Mouse (Mus musculus) CH12.LX (cell line): ENCODE measurements around the gene Sh2b2. TPM values are rescaled to one million over a fixed set of nuclear protein-coding genes. Genes with fewer than 3 reads are reported as not detected.

Experiments used
- DNase-seq: peaks from one replicate; pipeline ENCODE4 v3.0.0-alpha.2; 2013; ENCODE audit errors: extremely low read depth
- H3K27ac ChIP-seq: 2 replicates; pipeline ENCODE4 v1.5.1; 2012; ENCODE audit warnings: low read depth, mild to moderate bottlenecking, control low read depth, moderate library complexity; ENCODE audit not compliant: insufficient read depth
- H3K27me3 ChIP-seq: replicated peaks from 2 replicates; pipeline ENCODE3; 2012; ENCODE audit warnings: inconsistent platforms
- H3K36me3 ChIP-seq, 2 experiments: replicated peaks in 1 of 2; 2 replicates each; pipeline versions ENCODE3 to v1.6.1; 2012; ENCODE audit warnings: inconsistent platforms in 1 of 2, low read length in 1 of 2, mild to moderate bottlenecking in 1 of 2, mixed read lengths in 1 of 2, moderate library complexity in 1 of 2; ENCODE audit not compliant: control insufficient read depth in 1 of 2, insufficient read depth in 1 of 2
- H3K4me1 ChIP-seq, 2 experiments: 2 replicates each; pipeline ENCODE4 v1.6.1; 2012; ENCODE audit warnings: inconsistent platforms in 1 of 2, moderate library complexity in 1 of 2; ENCODE audit not compliant: insufficient read depth in 2 of 2, control insufficient read depth in 1 of 2
- H3K4me2 ChIP-seq: 2 replicates; pipeline ENCODE4 v1.6.1; 2012; ENCODE audit warnings: low read depth, mild to moderate bottlenecking, control low read depth; ENCODE audit not compliant: poor library complexity, insufficient read depth, severe bottlenecking
- H3K4me3 ChIP-seq, 3 experiments: fragments of 150-350 bp in 1 of 3; sonication (generic) in 1 of 3; replicated peaks in 1 of 3; 2 replicates each; pipeline versions ENCODE3 to v1.5.1; 2011 to 2012; ENCODE audit warnings: low read depth in 2 of 3, low read length in 2 of 3, mild to moderate bottlenecking in 2 of 3, moderate library complexity in 2 of 3, control low read depth in 1 of 3, improper control_type of control experiment in 1 of 3, inconsistent platforms in 1 of 3, mixed read lengths in 1 of 3; ENCODE audit not compliant: poor library complexity in 1 of 3
- H3K79me2 ChIP-seq: replicated peaks from 2 replicates; pipeline ENCODE4 v1.6.1; 2012; ENCODE audit warnings: mild to moderate bottlenecking, moderate library complexity; ENCODE audit not compliant: control insufficient read depth, poor library complexity, insufficient read depth, severe bottlenecking; ENCODE audit errors: extremely low read depth
- H3K9ac ChIP-seq: 2 replicates; pipeline ENCODE4 v1.6.1; 2012; ENCODE audit warnings: low read depth, mild to moderate bottlenecking, control low read depth, moderate library complexity; ENCODE audit not compliant: insufficient read depth
- H3K9me3 ChIP-seq: replicated peaks from 2 replicates; pipeline ENCODE3; 2012; ENCODE audit warnings: low read length, inconsistent platforms, mixed read lengths
- BHLHE40 ChIP-seq: IDR thresholded peaks from 2 replicates; pipeline ENCODE4 v1.6.1; 2011; ENCODE audit warnings: mild to moderate bottlenecking, low read depth, low read length, improper control_type of control experiment
- ELF1 ChIP-seq: IDR thresholded peaks from 2 replicates; pipeline ENCODE4 v1.6.1; 2014; ENCODE audit warnings: low read depth, mild to moderate bottlenecking, inconsistent platforms, low read length, improper control_type of control experiment
- EP300 ChIP-seq: IDR thresholded peaks from 2 replicates; pipeline ENCODE4 v1.6.1; 2011; ENCODE audit warnings: low read length, improper control_type of control experiment
- IRF4 ChIP-seq: IDR thresholded peaks from 2 replicates; pipeline ENCODE4 v1.6.1; 2014; ENCODE audit warnings: low read depth, mild to moderate bottlenecking, inconsistent platforms, low read length, improper control_type of control experiment
- KAT2A ChIP-seq: IDR thresholded peaks from 2 replicates; pipeline ENCODE4 v1.6.1; 2012; ENCODE audit warnings: low read length, improper control_type of control experiment, inconsistent platforms; ENCODE audit not compliant: insufficient replicate concordance
- MAFK ChIP-seq: IDR thresholded peaks from 2 replicates; pipeline ENCODE4 v1.6.1; 2011; ENCODE audit warnings: low read length, improper control_type of control experiment; ENCODE audit not compliant: insufficient replicate concordance
- POLR2A ChIP-seq: IDR thresholded peaks from 2 replicates; pipeline ENCODE4 v1.6.1; 2011; ENCODE audit warnings: low read depth, mild to moderate bottlenecking, improper control_type of control experiment, low read length
- POLR2AphosphoS2 ChIP-seq: IDR thresholded peaks from 2 replicates; pipeline ENCODE4 v1.6.1; 2011; ENCODE audit warnings: low read depth, low read length, improper control_type of control experiment
- RAD21 ChIP-seq: IDR thresholded peaks from 2 replicates; pipeline ENCODE4 v1.6.1; 2011; ENCODE audit warnings: low read depth, mild to moderate bottlenecking, low read length, improper control_type of control experiment, moderate library complexity
- SMC3 ChIP-seq: IDR thresholded peaks from 2 replicates; pipeline ENCODE4 v1.6.1; 2011; ENCODE audit warnings: low read depth, low read length, improper control_type of control experiment
- ZNF384 ChIP-seq: IDR thresholded peaks from 2 replicates; pipeline ENCODE4 v1.6.1; 2012; ENCODE audit warnings: low read depth, low read length, improper control_type of control experiment, inconsistent platforms
- dilution Hi-C: fragments of 300-500 bp; cut with MboI; formaldehyde crosslinking; loops from 2 replicates; pipeline ENCODE4 v1.14.3; 2020; ENCODE audit warnings: low sequenced_read_pairs; ENCODE audit not compliant: extremely low pct_unique_long_range_greater_than_20kb, extremely low pct_ligation_motif_present
- in situ Hi-C: fragments of 300-500 bp; cut with MboI; formaldehyde crosslinking; loops from 3 replicates; pipeline ENCODE4 v1.14.3; 2019; ENCODE audit warnings: low sequenced_read_pairs, low pct_ligation_motif_present, low pct_unique_long_range_greater_than_20kb, mixed read lengths
- polyA plus RNA-seq: library from polyadenylated mRNA; unstranded; fragments of >175 nt; gene quantifications from 2 replicates; pipeline ENCODE4 v1.2.1, GENCODE M21; 2012; ENCODE audit warnings: low read depth; ENCODE audit not compliant: insufficient read length
- total RNA-seq, 2 experiments: library from RNA; depleted of rRNA; stranded (reverse); fragments of 300-350 nt in 1 of 2; fragments of >200 nt in 1 of 2; gene quantifications; 2 replicates each; pipeline ENCODE4 v1.2.3; 2012 to 2014

Gene Sh2b2
- total and polyA plus RNA-seq, 3 experiments: 8.5 to 27.8 (median 17.9) TPM

DNA sequence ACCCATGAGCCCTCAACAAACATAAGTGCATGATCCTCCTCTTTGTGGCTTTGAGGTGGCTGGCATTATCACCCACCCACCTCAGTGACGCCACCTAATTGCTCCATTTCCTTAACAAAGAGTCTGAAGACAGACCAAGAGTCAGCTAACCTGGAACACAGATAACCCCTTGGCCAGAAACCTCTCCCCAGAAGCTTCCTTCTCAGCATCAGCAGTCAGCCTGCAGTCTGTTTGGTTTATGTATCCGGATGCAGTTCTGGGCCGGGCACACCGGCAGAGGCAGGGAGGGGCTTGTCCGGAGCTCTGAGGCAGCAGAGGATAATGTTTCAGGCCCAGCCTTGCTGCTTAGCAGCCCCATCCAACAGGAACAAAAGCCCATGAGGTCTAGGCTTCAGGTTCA is 66.8 kb downstream of the Sh2b2 start:
- no peak for DNase-seq
- Histone ChIP-seq H3K36me3 (peaks cover 57 to 75% of the 10 kb centered on the region in 2 experiments), H3K27ac (no peak overlapping the region)

DNA sequence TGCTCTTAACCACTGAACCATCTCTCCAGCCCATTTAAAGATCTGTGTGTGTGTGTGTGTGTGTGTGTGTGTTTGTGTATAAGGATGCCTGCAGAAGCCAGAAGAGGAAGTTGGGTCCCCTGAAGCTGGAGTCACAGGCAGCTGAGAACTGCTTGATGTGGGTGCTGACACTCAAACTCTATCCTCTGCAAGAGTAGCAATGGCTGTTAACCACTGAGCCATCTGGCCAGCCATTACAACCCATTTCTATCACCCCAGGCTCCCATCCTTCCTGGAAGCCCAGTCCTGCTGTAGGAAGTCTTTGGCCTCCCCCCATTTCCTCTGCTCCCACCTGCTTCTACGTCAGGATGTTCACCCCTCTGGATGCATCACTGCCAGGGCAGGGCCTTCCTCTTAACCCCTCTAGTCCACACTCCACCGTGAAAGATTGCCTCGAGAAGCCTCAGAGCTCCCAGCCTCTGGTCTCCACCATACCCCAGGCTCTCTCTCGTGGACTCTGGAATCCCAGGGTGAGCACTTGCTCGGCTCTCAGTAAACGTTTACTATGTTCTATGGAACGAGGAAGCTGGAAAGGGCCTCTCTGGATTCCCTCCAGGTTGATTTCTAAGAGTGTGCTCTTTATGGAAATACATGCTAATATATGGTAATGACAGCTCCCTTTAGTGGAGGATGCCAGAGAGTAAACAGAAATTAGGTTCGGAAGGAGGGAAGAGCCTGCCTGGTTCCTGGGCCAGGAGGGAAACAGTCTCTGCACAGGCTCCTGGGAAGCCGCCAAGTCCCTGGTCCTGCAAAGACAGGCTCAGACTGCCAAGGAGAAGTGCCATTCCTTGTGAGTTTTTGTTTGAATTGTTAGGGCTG is 72.5 kb downstream of the Sh2b2 start:
- no peak overlapping the region for H3K27ac ChIP-seq
- H3K27me3 ChIP-seq: no peaks in the 10 kb centered on the region
- no peak overlapping the region for H3K4me2 ChIP-seq
- peaks cover 4% of the 10 kb centered on the region for H3K9me3 ChIP-seq
- in situ Hi-C loops: loop anchor here (10.0 kb wide), 1 partner anchor 189 kb away; the partner anchor contains the start of gene Zp3
- peaks cover 8 to 20% of the 10 kb centered on the region in 2 experiments for H3K36me3 ChIP-seq
- H3K4me3 ChIP-seq: no peak overlapping the region
- dilution Hi-C loops: no loop called here
- peaks cover 6 to 31% of the 10 kb centered on the region in 2 experiments; a peak in 3 of 4 replicates for H3K4me1 ChIP-seq
- no peak for DNase-seq
- H3K79me2 ChIP-seq: no peaks in the 10 kb centered on the region
- no peak for TF ChIP-seq ZNF384
- TF ChIP-seq MAFK: no peak
- no peak for TF ChIP-seq BHLHE40
- TF ChIP-seq POLR2A: no peak
- TF ChIP-seq SMC3: no peak
- TF ChIP-seq KAT2A: no peak
- no peak for TF ChIP-seq IRF4
- TF ChIP-seq POLR2AphosphoS2: no peak
- TF ChIP-seq, all 38 proteins: peak for 0
- no peak overlapping the region for H3K9ac ChIP-seq

More for the DNA sequence above, 66.8 kb downstream of the Sh2b2 start:
- Histone ChIP-seq H3K4me1 (peaks cover 6 to 8% of the 10 kb centered on the region in 2 experiments; a peak in 3 of 4 replicates), H3K79me2 (no peaks in the 10 kb centered on the region), H3K9me3 (peaks cover 4% of the 10 kb centered on the region), H3K27me3 (no peaks in the 10 kb centered on the region), H3K4me2 (no peak overlapping the region), H3K9ac (no peak overlapping the region), H3K4me3 (no peak overlapping the region)
- in situ Hi-C loops: loop anchor here (5.0 to 10.0 kb wide), 2 partner anchors 42 to 195 kb away; partner anchors contain the start of genes Alkbh4, Lrwd1 and Zp3
- dilution Hi-C loops: no loop called here
- no peak for TF ChIP-seq EP300

DNA sequence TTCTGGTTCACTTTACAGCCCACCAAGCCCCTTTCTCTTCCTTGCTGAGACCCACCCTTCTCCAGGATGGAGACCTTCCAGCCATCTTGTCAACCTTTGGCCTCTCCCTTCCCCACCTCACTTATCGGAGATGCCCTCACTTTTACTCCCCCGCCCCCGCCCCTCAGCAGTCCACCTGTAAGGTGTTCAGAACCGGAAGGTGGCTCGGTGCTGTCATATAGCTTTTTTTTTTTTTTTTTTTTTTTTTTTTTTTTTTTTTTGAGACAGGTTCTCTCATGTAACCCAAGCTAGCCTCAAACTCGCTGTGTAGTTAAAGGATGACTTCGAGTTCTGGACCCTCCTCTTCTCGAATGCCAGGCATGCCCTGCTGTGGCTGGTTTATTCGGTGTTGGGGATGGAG is 73.4 kb downstream of the Sh2b2 start:
- H3K4me1 ChIP-seq: peaks cover 6 to 31% of the 10 kb centered on the region in 2 experiments; a peak in 3 of 4 replicates
- peaks cover 8% of the 10 kb centered on the region for H3K9me3 ChIP-seq
- H3K4me2 ChIP-seq: no peak overlapping the region
- H3K36me3 ChIP-seq: peaks cover 3 to 20% of the 10 kb centered on the region in 2 experiments
- dilution Hi-C loops: no loop called here
- no peaks in the 10 kb centered on the region for H3K79me2 ChIP-seq
- in situ Hi-C loops: loop anchor here (10.0 kb wide), 1 partner anchor 188 kb away; the partner anchor contains the start of gene Zp3
- H3K9ac ChIP-seq: no peak overlapping the region
- no peak overlapping the region for H3K27ac ChIP-seq
- H3K27me3 ChIP-seq: no peaks in the 10 kb centered on the region
- no peak overlapping the region for H3K4me3 ChIP-seq
- TF ChIP-seq RAD21: no peak
- no peak for TF ChIP-seq ELF1
- TF ChIP-seq ZNF384: peak; percentile 72
- no peak for DNase-seq
